Mouse (Mus musculus): ENCODE data around the gene Prrg4. TPM values are rescaled to one million over a fixed set of nuclear protein-coding genes. Genes with fewer than 3 reads are reported as not detected.

The Prrg4 gene
- total RNA-seq (2023) = 2.8 TPM

GRCm38 (mm10) chr2:104849276-104849990 is at the start of gene Prrg4:
Gene Prrg4, minus strand, starts transcription at chr2:104849876.

GRCm38 (mm10) chr2:104867282-104867855 is 17.7 kb upstream of the Prrg4 start, which contains the start of gene Ccdc73:
Gene Ccdc73, plus strand, starts transcription at chr2:104867805.

DNA sequence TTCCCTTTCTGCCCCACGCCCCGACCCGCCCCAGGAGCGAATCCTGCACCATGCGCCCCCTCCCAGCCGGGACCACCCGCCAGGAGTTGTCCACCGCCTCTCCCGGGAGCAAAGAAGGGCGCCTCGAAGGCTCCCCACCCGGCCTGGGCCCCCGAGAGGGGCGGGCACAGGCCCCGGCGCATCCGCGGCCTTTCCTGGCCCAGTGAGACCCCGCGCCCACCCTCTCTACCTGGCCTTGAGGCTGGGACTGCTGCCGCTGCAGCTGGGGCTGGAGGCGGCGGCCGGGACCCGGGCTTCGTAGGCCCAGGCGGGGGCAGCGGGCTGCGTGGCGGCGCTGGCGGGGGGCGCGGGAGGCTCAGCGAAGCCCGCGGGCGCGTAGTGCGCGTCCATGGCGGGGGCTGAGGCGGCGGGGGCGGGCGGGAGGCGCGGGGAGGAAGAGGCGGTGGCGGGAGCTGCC is 33.3 kb downstream of the Prrg4 start, which contains the start of gene Qser1:
Qser1 (minus strand) TSS at position 390 of the 457 bp plus-strand sequence.

Other genes with a start within 250 kb of the Prrg4 start
- 2.1 TPM for gene Tcp11l1, start 137.7 kb downstream of the Prrg4 start, total RNA-seq (2023)
- gene Pin1rt1, start 133.5 kb downstream of the Prrg4 start, total RNA-seq (2023) = not detected
- not detected for gene Depdc7, start 107.0 kb downstream of the Prrg4 start, total RNA-seq (2023)
- 12.0 TPM for gene Qser1, start 33.1 kb downstream of the Prrg4 start, total RNA-seq (2023)
- gene Ccdc73, start 17.9 kb upstream of the Prrg4 start, total RNA-seq (2023) = not detected
- gene Eif3m, start 167.2 kb upstream of the Prrg4 start, total RNA-seq (2023) = 153 TPM
- gene Gm11060, start 242.1 kb upstream of the Prrg4 start, total RNA-seq (2023) = not detected